Comparison of ENCODE assay signal across 32 mouse cellular contexts in genomic region chr2:173592781-173593180, GRCm38 (mm10). TPM values are rescaled to one million over a fixed set of nuclear protein-coding genes. Genes with fewer than 3 reads are reported as not detected.
DNase-seq lines count a peak whose midpoint lies in the region; ATAC-seq and TF ChIP-seq lines count a peak whose summit lies in the region.
"Had no signal": no experiment of that assay in that cellular context is flagged by ENCODE, and none has a peak within 500 bp of the region (broad histone marks: within the 10 kb centered on the region; RNA-seq: fewer than 3 reads in every experiment).

No protein-coding gene starts in this region.

- TF ChIP-seq CTCF in forebrain, postnatal 0 days (IDR thresholded peaks at IDR 0.05; ENCODE audit: low read depth): peak; percentile 40
- TF ChIP-seq CTCF in hindbrain, postnatal 0 days (IDR thresholded peaks at IDR 0.05; ENCODE audit: low read depth): peak; percentile 53
- no peak for TF ChIP-seq CTCF in gastrocnemius, adult 2 months (IDR thresholded peaks at IDR 0.05)

- peak; percentile 74; the same call in 1 of the 2 replicates for ATAC-seq in forebrain, postnatal 0 days
- no peak for ATAC-seq in forebrain, embryonic 13.5 days
- 0 out of 2 replicates have a peak, but pooled peaks have one; percentile 29 for ATAC-seq in hindbrain, embryonic 12.5 days (ENCODE audit: low FRiP score)
- peak; percentile 46; the same call in 1 of the 2 replicates for ATAC-seq in hindbrain, postnatal 0 days
- ATAC-seq in neural tube, embryonic 14.5 days (ENCODE audit: low read depth): peak; percentile 42; the same call in 1 of the 2 replicates
- ATAC-seq: CD4-positive, CD25-positive, alpha-beta regulatory T cell, adult 4 months; intestine, embryonic 16.5 days; liver, embryonic 12.5 days had no signal

- H3K4me3 ChIP-seq in forebrain, postnatal 0 days (ENCODE audit: low read depth, low read length): no peak overlapping the region
- no peak overlapping the region for H3K4me3 ChIP-seq in forebrain, embryonic 13.5 days
- H3K4me3 ChIP-seq in hindbrain, embryonic 12.5 days: no peak overlapping the region
- no peak overlapping the region for H3K4me3 ChIP-seq in hindbrain, postnatal 0 days (ENCODE audit: low read length)
- H3K4me3 ChIP-seq in neural tube, embryonic 14.5 days (ENCODE audit: low read depth, low read length): no peak overlapping the region
- H3K4me3 ChIP-seq in gastrocnemius, adult 2 months: no peak overlapping the region
- H3K4me3 ChIP-seq: embryonic facial prominence, embryonic 15.5 days; limb, embryonic 13.5 days; liver, embryonic 12.5 days; stomach, embryonic 15.5 days had no signal

- no peaks in the 10 kb centered on the region for H3K27me3 ChIP-seq in forebrain, postnatal 0 days (ENCODE audit: insufficient read depth, low read length)
- no peaks in the 10 kb centered on the region for H3K27me3 ChIP-seq in forebrain, embryonic 13.5 days
- no peaks in the 10 kb centered on the region for H3K27me3 ChIP-seq in hindbrain, embryonic 12.5 days
- no peaks in the 10 kb centered on the region for H3K27me3 ChIP-seq in hindbrain, postnatal 0 days (ENCODE audit: insufficient read depth, low read length)
- no peaks in the 10 kb centered on the region for H3K27me3 ChIP-seq in neural tube, embryonic 14.5 days (ENCODE audit: control insufficient read depth, insufficient read depth, low read length)
- H3K27me3 ChIP-seq: embryonic facial prominence, embryonic 15.5 days had no signal

- 56% methylated on average over 9 of the region's 9 CpGs for WGBS in forebrain, postnatal 0 days
- 55% methylated on average over 9 of the region's 9 CpGs for WGBS in forebrain, embryonic 13.5 days
- 43% methylated on average over 9 of the region's 9 CpGs for WGBS in hindbrain, embryonic 12.5 days
- 51% methylated on average over 9 of the region's 9 CpGs for WGBS in hindbrain, postnatal 0 days
- 47% methylated on average over 9 of the region's 9 CpGs for WGBS in neural tube, embryonic 14.5 days

- intact Hi-C loops in gastrocnemius, adult 2 months (cut with DNase I): loop anchor here (5.0 kb wide), 1 partner anchor 705 kb away; no protein-coding TSS in a partner anchor

- no peak for DNase-seq in forebrain, postnatal 0 days
- peak; percentile 40 for DNase-seq in hindbrain, postnatal 0 days (ENCODE audit: low spot score)
- no peak for DNase-seq in ovary, postnatal 36 days (ENCODE audit: low spot score)
- no peak for DNase-seq in gastrocnemius, adult 2 months
- DNase-seq: adrenal gland, postnatal 14 days; cerebellum, adult 9-11 months; kidney, adult 9 months; kidney, postnatal 14 days; lung, adult 18-20 months; lung, postnatal 10 days; thymus, adult 18-20 months; thymus, postnatal 4 days had no signal

- H3K27ac ChIP-seq in forebrain, postnatal 0 days (ENCODE audit: low read depth, low read length): no peak overlapping the region
- H3K27ac ChIP-seq in forebrain, embryonic 13.5 days: no peak overlapping the region
- peak overlapping the region; percentile 35; the same call in 1 of the 2 replicates for H3K27ac ChIP-seq in hindbrain, embryonic 12.5 days
- H3K27ac ChIP-seq in hindbrain, postnatal 0 days: no peak overlapping the region
- no peak overlapping the region for H3K27ac ChIP-seq in neural tube, embryonic 14.5 days (ENCODE audit: low read depth, low read length)
- H3K27ac ChIP-seq in gastrocnemius, adult 2 months: no peak overlapping the region
- H3K27ac ChIP-seq: embryonic facial prominence, embryonic 15.5 days; limb, embryonic 13.5 days; liver, embryonic 12.5 days; stomach, embryonic 15.5 days had no signal

- 0 out of 2 replicates have a peak, but pooled peaks cover 3% of the 10 kb centered on the region for H3K36me3 ChIP-seq in forebrain, postnatal 0 days (ENCODE audit: insufficient read depth)
- H3K36me3 ChIP-seq in forebrain, embryonic 13.5 days (ENCODE audit: poor library complexity, severe bottlenecking): peaks cover 7% of the 10 kb centered on the region; the same call in 1 of the 2 replicates
- H3K36me3 ChIP-seq in hindbrain, embryonic 12.5 days: peaks cover 9% of the 10 kb centered on the region; the same call in 1 of the 2 replicates
- H3K36me3 ChIP-seq in hindbrain, postnatal 0 days (ENCODE audit: insufficient read depth, low read length): no peaks in the 10 kb centered on the region
- H3K36me3 ChIP-seq in neural tube, embryonic 14.5 days (ENCODE audit: control insufficient read depth, insufficient read depth, low read length): no peaks in the 10 kb centered on the region
- H3K36me3 ChIP-seq: stomach, embryonic 15.5 days had no signal

- no peak overlapping the region for H3K4me2 ChIP-seq in forebrain, postnatal 0 days (ENCODE audit: low read depth)
- no peak overlapping the region for H3K4me2 ChIP-seq in forebrain, embryonic 13.5 days
- H3K4me2 ChIP-seq in hindbrain, embryonic 12.5 days (replicated peaks): no peak overlapping the region
- no peak overlapping the region for H3K4me2 ChIP-seq in hindbrain, postnatal 0 days (ENCODE audit: low read depth, low read length)
- H3K4me2 ChIP-seq in neural tube, embryonic 14.5 days (ENCODE audit: low read depth, low read length): no peak overlapping the region
- H3K4me2 ChIP-seq: embryonic facial prominence, embryonic 15.5 days; limb, embryonic 13.5 days; liver, embryonic 12.5 days; stomach, embryonic 15.5 days had no signal

- H3K9me3 ChIP-seq in forebrain, postnatal 0 days (ENCODE audit: low read length): no peaks in the 10 kb centered on the region
- H3K9me3 ChIP-seq in forebrain, embryonic 13.5 days (replicated peaks): no peaks in the 10 kb centered on the region
- H3K9me3 ChIP-seq in hindbrain, embryonic 12.5 days (replicated peaks): no peaks in the 10 kb centered on the region
- no peaks in the 10 kb centered on the region for H3K9me3 ChIP-seq in hindbrain, postnatal 0 days (ENCODE audit: low read length)
- no peaks in the 10 kb centered on the region for H3K9me3 ChIP-seq in neural tube, embryonic 14.5 days (ENCODE audit: control insufficient read depth, low read length)
- H3K9me3 ChIP-seq: embryonic facial prominence, embryonic 15.5 days; limb, embryonic 13.5 days; liver, embryonic 12.5 days; stomach, embryonic 15.5 days had no signal

- H3K4me1 ChIP-seq in forebrain, postnatal 0 days (ENCODE audit: insufficient read depth): no peaks in the 10 kb centered on the region
- peaks cover 7% of the 10 kb centered on the region; the same call in 1 of the 2 replicates for H3K4me1 ChIP-seq in forebrain, embryonic 13.5 days
- H3K4me1 ChIP-seq in hindbrain, embryonic 12.5 days: peaks cover 15% of the 10 kb centered on the region
- no peaks in the 10 kb centered on the region for H3K4me1 ChIP-seq in hindbrain, postnatal 0 days (ENCODE audit: insufficient read depth, low read length)
- peaks cover 8% of the 10 kb centered on the region for H3K4me1 ChIP-seq in neural tube, embryonic 14.5 days (ENCODE audit: control insufficient read depth, insufficient read depth, low read length)
- H3K4me1 ChIP-seq: embryonic facial prominence, embryonic 15.5 days; limb, embryonic 13.5 days; liver, embryonic 12.5 days had no signal

- H3K9ac ChIP-seq in forebrain, postnatal 0 days: no peak overlapping the region
- no peak overlapping the region for H3K9ac ChIP-seq in forebrain, embryonic 13.5 days
- no peak overlapping the region for H3K9ac ChIP-seq in hindbrain, embryonic 12.5 days
- no peak overlapping the region for H3K9ac ChIP-seq in hindbrain, postnatal 0 days (replicated peaks; ENCODE audit: low read length)
- no peak overlapping the region for H3K9ac ChIP-seq in neural tube, embryonic 14.5 days (replicated peaks; ENCODE audit: low read depth, low read length)
- H3K9ac ChIP-seq: embryonic facial prominence, embryonic 15.5 days; limb, embryonic 13.5 days; liver, embryonic 12.5 days; stomach, embryonic 15.5 days had no signal

RNA-seq across cellular contexts. Expression of gene Ankrd60, which starts 14.6 kb away (rescaled TPM):
- not detected in 2 replicates for total RNA-seq in forebrain, postnatal 0 days (2014; rRNA removed)
- polyA plus RNA-seq in forebrain, postnatal 0 days (2015; fragmentation: Nextera tagmentation; extraction: Ambion mirVana): not detected in 2 replicates
- polyA plus RNA-seq in forebrain, embryonic 13.5 days (2015; fragmentation: Nextera tagmentation; extraction: Ambion mirVana): not detected in 2 replicates
- not detected in 2 replicates for polyA plus RNA-seq in hindbrain, embryonic 12.5 days (2016; fragmentation: Nextera tagmentation; extraction: Ambion mirVana)
- not detected in 2 replicates for total RNA-seq in hindbrain, postnatal 0 days (2014; rRNA removed)
- polyA plus RNA-seq in hindbrain, postnatal 0 days (2015; fragmentation: Nextera tagmentation; extraction: Ambion mirVana): not detected in 2 replicates
- polyA plus RNA-seq in neural tube, embryonic 14.5 days (2014; fragmentation: Nextera tagmentation; extraction: Ambion mirVana): not detected in 2 replicates
- not detected for total RNA-seq in gastrocnemius, adult 2 months (2021)
- total RNA-seq: adrenal gland, postnatal 14 days; common myeloid progenitor, adult 5-6 weeks; gastrocnemius, adult 8-10 months; hematopoietic stem cell, adult 5-6 weeks; layer of hippocampus, adult 18-20 months; layer of hippocampus, postnatal 25 days; left cerebral cortex, postnatal 25 days; megakaryocyte progenitor cell, adult 5-6 weeks; monocyte, adult 5-6 weeks had no signal
- polyA plus RNA-seq: embryonic facial prominence, embryonic 15.5 days; frontal cortex, adult 2 months; heart, embryonic 16.5 days; intestine, embryonic 16.5 days; limb, embryonic 13.5 days; liver, embryonic 12.5 days; neural tube, embryonic 11.5 days; stomach, embryonic 15.5 days had no signal
